Mouse (Mus musculus) hindbrain, embryonic 16.5 days (tissue): ENCODE data around the gene Kif27. TPM values are rescaled to one million over a fixed set of nuclear protein-coding genes. Genes with fewer than 3 reads are reported as not detected.

ENCODE experiments used
- ATAC-seq: fragments of 200-750 bp; cut with Nextera tagmentation; 2 replicates; pipeline ENCODE4 v1.8.0; 2017; ENCODE audit warnings: moderate TSS enrichment, moderate library complexity
- H3K27ac ChIP-seq: fragments of 300-500 bp; sonication (generic); 2 replicates; pipeline ENCODE4 v1.5.1; 2014; ENCODE audit warnings: low read depth, mild to moderate bottlenecking, control low read depth, low read length, moderate library complexity
- H3K27me3 ChIP-seq: fragments of 300-500 bp; sonication (generic); replicated peaks from 2 replicates; pipeline ENCODE4 v1.6.1; 2014; ENCODE audit warnings: low read length; ENCODE audit not compliant: control insufficient read depth, insufficient read depth
- H3K36me3 ChIP-seq: fragments of 300-500 bp; sonication (generic); 2 replicates; pipeline ENCODE4 v1.6.1; 2014; ENCODE audit warnings: mild to moderate bottlenecking, low read length, moderate library complexity, mixed read lengths; ENCODE audit not compliant: control insufficient read depth, insufficient read depth
- H3K4me1 ChIP-seq: fragments of 300-500 bp; sonication (generic); 2 replicates; pipeline ENCODE4 v1.6.1; 2014; ENCODE audit warnings: low read depth, low read length; ENCODE audit not compliant: control insufficient read depth, insufficient read depth
- H3K4me2 ChIP-seq: fragments of 300-500 bp; sonication (generic); 2 replicates; pipeline ENCODE4 v1.6.1; 2014; ENCODE audit warnings: mild to moderate bottlenecking, low read length, control low read depth, moderate library complexity
- H3K4me3 ChIP-seq: fragments of 300-500 bp; sonication (generic); 2 replicates; pipeline ENCODE4 v1.5.1; 2014; ENCODE audit warnings: mild to moderate bottlenecking, low read length, control low read depth, moderate library complexity
- H3K9ac ChIP-seq: fragments of 300-500 bp; sonication (generic); 2 replicates; pipeline ENCODE4 v1.6.1; 2014; ENCODE audit warnings: low read depth, mild to moderate bottlenecking, control low read depth, low read length, moderate library complexity
- H3K9me3 ChIP-seq: fragments of 300-500 bp; sonication (generic); 2 replicates; pipeline ENCODE4 v1.6.1; 2014; ENCODE audit warnings: mild to moderate bottlenecking, low read length, moderate library complexity; ENCODE audit not compliant: control insufficient read depth
- WGBS: fragments of 180-500 bp; shearing (Covaris S2); extraction: QIAGEN DNeasy Blood & Tissue Kit; methylation state at CpG from one replicate; pipeline ENCODE4 v1.1.7; 2014; 5-methylcytosine and 5-hydroxymethylcytosine counted together
- polyA plus RNA-seq: library from polyadenylated mRNA; unstranded; fragments of >200 nt; fragmentation: Nextera tagmentation; extraction: Ambion mirVana; gene quantifications from 2 replicates; pipeline ENCODE4 v1.2.1, GENCODE M21; 2015

Gene Kif27
- polyA plus RNA-seq, 1 experiment from 2014 or later, result 1.7 TPM

GRCm38 (mm10) chr13:58280528-58280927 is 78.4 kb downstream of the Kif27 start:
- no peaks in the 10 kb centered on the region for H3K36me3 ChIP-seq
- H3K9me3 ChIP-seq, result no peaks in the 10 kb centered on the region
- no peak overlapping the region for H3K4me2 ChIP-seq
- H3K4me3 ChIP-seq, result no peak overlapping the region
- ATAC-seq, result no peak
- no peaks in the 10 kb centered on the region for H3K4me1 ChIP-seq
- H3K27me3 ChIP-seq, result no peaks in the 10 kb centered on the region
- 87% methylated on average over 3 of the region's 3 CpGs for WGBS
- H3K9ac ChIP-seq, result no peak overlapping the region
- no peak overlapping the region for H3K27ac ChIP-seq

GRCm38 (mm10) chr13:58276256-58276655 is 82.7 kb downstream of the Kif27 start:
- H3K4me2 ChIP-seq, result no peak overlapping the region
- WGBS, result 66% methylated on average over 10 of the region's 10 CpGs
- H3K9me3 ChIP-seq, result no peaks in the 10 kb centered on the region
- peaks cover 15% of the 10 kb centered on the region for H3K4me1 ChIP-seq
- no peak overlapping the region for H3K9ac ChIP-seq
- no peak for ATAC-seq
- H3K36me3 ChIP-seq, result no peaks in the 10 kb centered on the region
- no peak overlapping the region for H3K4me3 ChIP-seq
- no peaks in the 10 kb centered on the region for H3K27me3 ChIP-seq
- H3K27ac ChIP-seq, result no peak overlapping the region

GRCm38 (mm10) chr13:58275599-58275998 is 83.3 kb downstream of the Kif27 start, which contains the start of gene Gkap1:
Gene Gkap1, minus strand, starts transcription at chr13:58275699.
- Histone ChIP-seq H3K9me3 (no peaks in the 10 kb centered on the region), H3K4me2 (peak within 1 kb of the TSS; percentile 87), H3K27ac (peak within 1 kb of the TSS; percentile 84), H3K9ac (peak within 1 kb of the TSS; percentile 90), H3K36me3 (no peaks in the 10 kb centered on the region), H3K4me3 (peak within 1 kb of the TSS; percentile 98), H3K27me3 (no peaks in the 10 kb centered on the region), H3K4me1 (peaks cover 15% of the 10 kb centered on the region)
- ATAC-seq, result no peak
- 76% methylated on average over 8 of the region's 8 CpGs for WGBS

- peaks cover 15% of the 10 kb centered on the region for H3K4me1 ChIP-seq
- H3K9me3 ChIP-seq, result no peaks in the 10 kb centered on the region
- WGBS, result 21% methylated on average over 9 of the region's 9 CpGs
- peak overlapping the region; percentile 98 for H3K4me3 ChIP-seq
- no peaks in the 10 kb centered on the region for H3K27me3 ChIP-seq
- no peak for ATAC-seq
- H3K9ac ChIP-seq, result 0 out of 2 replicates have a peak overlapping the region, but pooled peaks have one; percentile 26
- H3K4me2 ChIP-seq, result peak overlapping the region; percentile 87
- H3K27ac ChIP-seq, result no peak overlapping the region
- H3K36me3 ChIP-seq, result no peaks in the 10 kb centered on the region
These were observed 83.8 kb downstream of the Kif27 start for GRCm38 (mm10) chr13:58275076-58275475.

GRCm38 (mm10) chr13:58274259-58274991 is 84.5 kb downstream of the Kif27 start:
- WGBS, result under 1% methylated on average over 65 of the region's 84 CpGs
- Histone ChIP-seq H3K27ac (peak overlapping the region; percentile 84), H3K27me3 (no peaks in the 10 kb centered on the region), H3K9ac (peak overlapping the region; percentile 90), H3K36me3 (no peaks in the 10 kb centered on the region), H3K4me2 (peak overlapping the region; percentile 87), H3K9me3 (no peaks in the 10 kb centered on the region), H3K4me3 (peak overlapping the region; percentile 98), H3K4me1 (peaks cover 15% of the 10 kb centered on the region)
- ATAC-seq, result peak; percentile 89

GRCm38 (mm10) chr13:58273411-58274258 is 85.3 kb downstream of the Kif27 start:
- Histone ChIP-seq H3K9ac (peak overlapping the region; percentile 90), H3K9me3 (no peaks in the 10 kb centered on the region), H3K27me3 (no peaks in the 10 kb centered on the region), H3K27ac (peak overlapping the region; percentile 84), H3K4me2 (peak overlapping the region; percentile 87), H3K4me3 (peak overlapping the region; percentile 98), H3K4me1 (peaks cover 15% of the 10 kb centered on the region), H3K36me3 (no peaks in the 10 kb centered on the region)
- WGBS, result under 1% methylated on average over 47 of the region's 115 CpGs
- ATAC-seq, result peak; percentile 80

- H3K4me1 ChIP-seq, result no peaks in the 10 kb centered on the region
- H3K27ac ChIP-seq, result no peak overlapping the region
- no peak for ATAC-seq
- no peak overlapping the region for H3K9ac ChIP-seq
- WGBS, result 85% methylated on average over 3 of the region's 3 CpGs
- no peak overlapping the region for H3K4me3 ChIP-seq
- no peak overlapping the region for H3K4me2 ChIP-seq
- no peaks in the 10 kb centered on the region for H3K27me3 ChIP-seq
- H3K9me3 ChIP-seq, result no peaks in the 10 kb centered on the region
- peaks cover 4% of the 10 kb centered on the region; the same call in 1 of the 2 replicates for H3K36me3 ChIP-seq
These were observed 92.1 kb downstream of the Kif27 start for GRCm38 (mm10) chr13:58266864-58267263.

GRCm38 (mm10) chr13:58263546-58263945 is 95.4 kb downstream of the Kif27 start:
- H3K4me2 ChIP-seq, result no peak overlapping the region
- H3K27ac ChIP-seq, result no peak overlapping the region
- H3K27me3 ChIP-seq, result no peaks in the 10 kb centered on the region
- H3K9me3 ChIP-seq, result no peaks in the 10 kb centered on the region
- H3K4me3 ChIP-seq, result no peak overlapping the region
- H3K4me1 ChIP-seq, result no peaks in the 10 kb centered on the region
- WGBS, result 88% methylated on average over 8 of the region's 8 CpGs
- no peak for ATAC-seq
- H3K9ac ChIP-seq, result no peak overlapping the region
- H3K36me3 ChIP-seq, result peaks cover 8% of the 10 kb centered on the region

GRCm38 (mm10) chr13:58261674-58262073 is 97.2 kb downstream of the Kif27 start:
- H3K4me1 ChIP-seq, result no peaks in the 10 kb centered on the region
- H3K36me3 ChIP-seq, result peaks cover 8% of the 10 kb centered on the region
- H3K9ac ChIP-seq, result no peak overlapping the region
- no peak overlapping the region for H3K27ac ChIP-seq
- H3K4me3 ChIP-seq, result no peak overlapping the region
- 94% methylated on average over 4 of the region's 4 CpGs for WGBS
- H3K4me2 ChIP-seq, result no peak overlapping the region
- ATAC-seq, result no peak
- H3K9me3 ChIP-seq, result no peaks in the 10 kb centered on the region
- H3K27me3 ChIP-seq, result no peaks in the 10 kb centered on the region
